Mouse (Mus musculus) spleen, adult 18-20 months (tissue): ENCODE results near the gene Cpne9.
A peak's percentile ranks its signal among the peaks of the same experiment; 100 is the strongest.

Experiments used
- DNase-seq, 2 experiments: peaks; one replicate each; pipeline ENCODE4 v3.0.0; 2022; ENCODE audit warnings: mixed read lengths in 2 of 2

Cpne9 gene

GRCm38 (mm10) chr6:113282101-113282802 is at the start of gene Cpne9:
TSS of gene Cpne9 (plus strand) at chr6:113282307.
- DNase-seq: no peak

GRCm38 (mm10) chr6:113235141-113235540 is 47.0 kb upstream of the Cpne9 start:
- DNase-seq: no peak

- peak; percentile 99 for DNase-seq
Measured at GRCm38 (mm10) chr6:113237542-113238270, 44.4 kb upstream of the Cpne9 start, which contains the start of gene Mtmr14. TSS of gene Mtmr14 (plus strand) at chr6:113237843.

- DNase-seq: peak in 1 of 2 experiments; percentile 16
Measured at GRCm38 (mm10) chr6:113238442-113238841, 43.7 kb upstream of the Cpne9 start.

- DNase-seq: no peak
Measured at GRCm38 (mm10) chr6:113242753-113243152, 39.4 kb upstream of the Cpne9 start.

GRCm38 (mm10) chr6:113245585-113245984 is 36.5 kb upstream of the Cpne9 start:
- no peak for DNase-seq

GRCm38 (mm10) chr6:113250786-113251185 is 31.3 kb upstream of the Cpne9 start:
- no peak for DNase-seq

- no peak for DNase-seq
Measured at GRCm38 (mm10) chr6:113251921-113252320, 30.2 kb upstream of the Cpne9 start.

GRCm38 (mm10) chr6:113254899-113255298 is 27.2 kb upstream of the Cpne9 start:
- no peak for DNase-seq

- DNase-seq: no peak
Measured at GRCm38 (mm10) chr6:113261174-113261858, 20.8 kb upstream of the Cpne9 start.

GRCm38 (mm10) chr6:113263531-113263930 is 18.6 kb upstream of the Cpne9 start:
- no peak for DNase-seq

- DNase-seq: no peak
Measured at GRCm38 (mm10) chr6:113264429-113264828, 17.7 kb upstream of the Cpne9 start.

- DNase-seq: no peak
Measured at GRCm38 (mm10) chr6:113266996-113267655, 15.0 kb upstream of the Cpne9 start.

GRCm38 (mm10) chr6:113267988-113268387 is 14.1 kb upstream of the Cpne9 start:
- DNase-seq: no peak

GRCm38 (mm10) chr6:113272365-113272764 is 9.7 kb upstream of the Cpne9 start:
- no peak for DNase-seq

- DNase-seq: no peak
Measured at GRCm38 (mm10) chr6:113276846-113277245, 5.3 kb upstream of the Cpne9 start.

- DNase-seq: no peak
Measured at GRCm38 (mm10) chr6:113281676-113282075, 431 bp upstream of the Cpne9 start.

GRCm38 (mm10) chr6:113282969-113283368 is 862 bp downstream of the Cpne9 start:
- DNase-seq: no peak

GRCm38 (mm10) chr6:113283500-113283899 is 1.4 kb downstream of the Cpne9 start:
- DNase-seq: no peak

GRCm38 (mm10) chr6:113284931-113285330 is 2.8 kb downstream of the Cpne9 start:
- DNase-seq: no peak

GRCm38 (mm10) chr6:113286316-113286715 is 4.2 kb downstream of the Cpne9 start:
- DNase-seq: no peak

- DNase-seq: no peak
Measured at GRCm38 (mm10) chr6:113287236-113287635, 5.1 kb downstream of the Cpne9 start.

GRCm38 (mm10) chr6:113289346-113289745 is 7.2 kb downstream of the Cpne9 start:
- no peak for DNase-seq
